Mouse (Mus musculus) MEL (cell line): ENCODE results near the gene Blm.

Experiments used
- CTCF ChIP-seq, 3 experiments: IDR thresholded peaks in 2 of 3; conservative IDR thresholded peaks in 1 of 3; 2 replicates each; pipeline ENCODE4 v1.5.1; 2011 to 2012; ENCODE audit warnings: low read length in 3 of 3, low read depth in 2 of 3, mild to moderate bottlenecking in 2 of 3, improper control_type of control experiment in 1 of 3, inconsistent platforms in 1 of 3, mixed read lengths in 1 of 3, moderate library complexity in 1 of 3; ENCODE audit not compliant: control insufficient read depth in 1 of 3, insufficient read depth in 1 of 3, poor library complexity in 1 of 3, severe bottlenecking in 1 of 3
- SMC3 ChIP-seq: IDR thresholded peaks from 2 replicates; pipeline ENCODE4 v1.6.1; 2011; ENCODE audit warnings: low read depth, low read length, improper control_type of control experiment
- USF1 ChIP-seq: IDR thresholded peaks from 2 replicates; pipeline ENCODE4 v1.6.1; 2014; ENCODE audit warnings: low read depth, mild to moderate bottlenecking, inconsistent platforms, low read length, improper control_type of control experiment, moderate library complexity

DNA sequence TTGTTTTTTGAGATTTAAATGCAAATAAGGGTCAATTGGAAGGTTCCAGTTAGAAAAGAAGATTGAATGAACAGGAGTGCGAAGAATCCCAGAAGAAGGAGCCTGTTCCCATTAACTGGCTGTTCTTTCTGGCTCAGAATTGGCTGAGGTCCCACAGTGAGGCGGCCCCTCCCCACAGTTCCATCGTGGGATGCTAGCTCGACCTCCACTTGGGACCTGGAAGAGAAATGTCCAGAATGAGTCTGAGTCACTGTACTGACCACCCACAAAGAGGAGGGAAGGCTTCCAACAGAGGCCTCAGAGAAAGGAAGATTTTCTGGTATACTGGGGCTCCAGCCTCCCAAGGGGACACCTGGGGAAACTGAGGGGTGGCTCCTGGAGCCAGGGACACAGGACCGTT, 23.7 kb upstream of the Blm start:
- TF ChIP-seq CTCF (IDR thresholded peaks at IDR 0.05 in 2 of 3, conservative IDR thresholded peaks at IDR 0.05 in 1 of 3; ENCODE audit: control insufficient read depth in 1 of 3, insufficient read depth in 1 of 3, low read depth in 2 of 3, low read length in 3 of 3, poor library complexity in 1 of 3, severe bottlenecking in 1 of 3): no peak
- TF ChIP-seq SMC3: no peak
- TF ChIP-seq USF1: no peak
